Mouse (Mus musculus): ENCODE results near the gene Pdlim1. TPM values are rescaled to one million over a fixed set of nuclear protein-coding genes. Genes with fewer than 3 reads are reported as not detected.
"Not testable (repeated sequence)": the region's sequence is repeated elsewhere in the genome, so short reads cannot be mapped to it uniquely, and the experiment has no call there.

Gene Pdlim1
- total RNA-seq, 2 experiments from 2014 or later: 266 to 281 TPM

DNA sequence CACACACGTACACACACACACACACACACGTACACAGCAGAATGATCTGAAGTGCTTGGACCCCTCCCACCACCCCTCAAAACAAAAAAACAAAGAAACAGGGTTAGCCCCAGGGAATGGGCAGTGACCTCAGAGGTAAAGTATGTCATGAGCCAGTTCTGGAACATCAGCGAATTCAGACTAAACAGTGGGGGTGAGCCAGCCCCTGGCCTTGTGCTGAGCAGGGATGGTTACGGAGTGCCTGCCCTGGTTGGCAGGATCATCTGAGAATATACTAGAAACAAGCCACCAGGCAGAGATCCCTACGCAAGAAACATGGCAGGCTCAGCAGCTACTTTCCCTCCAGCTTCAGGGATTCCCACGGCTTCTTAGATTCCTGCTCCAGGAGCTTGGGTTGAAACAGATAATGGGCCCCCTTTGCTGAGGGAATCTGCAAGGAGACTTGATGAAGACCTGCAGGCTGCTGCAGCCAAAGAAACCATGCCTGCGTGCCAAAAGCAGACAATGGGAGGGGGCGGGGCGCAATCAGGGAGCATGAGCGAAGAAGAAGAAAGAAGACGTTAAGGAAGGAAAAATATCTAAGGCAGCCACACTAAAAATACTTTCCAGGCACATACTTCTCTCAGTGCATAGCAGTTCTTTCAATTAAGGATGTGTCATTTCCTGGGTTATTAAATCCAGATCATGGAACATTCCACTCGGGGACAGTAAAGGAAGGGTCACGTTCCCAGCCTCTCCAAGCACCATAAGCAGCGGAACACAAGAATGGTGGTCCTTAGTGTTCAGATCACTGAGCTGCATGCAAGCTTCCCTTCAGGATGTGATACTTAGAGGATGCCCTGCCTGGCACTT lies 30.6 kb downstream of the Pdlim1 start:
- peak; percentile 74 for DNase-seq

- DNase-seq: no peak
These were observed 31.3 kb downstream of the Pdlim1 start for GRCm38 (mm10) chr19:40240360-40240759.

DNA sequence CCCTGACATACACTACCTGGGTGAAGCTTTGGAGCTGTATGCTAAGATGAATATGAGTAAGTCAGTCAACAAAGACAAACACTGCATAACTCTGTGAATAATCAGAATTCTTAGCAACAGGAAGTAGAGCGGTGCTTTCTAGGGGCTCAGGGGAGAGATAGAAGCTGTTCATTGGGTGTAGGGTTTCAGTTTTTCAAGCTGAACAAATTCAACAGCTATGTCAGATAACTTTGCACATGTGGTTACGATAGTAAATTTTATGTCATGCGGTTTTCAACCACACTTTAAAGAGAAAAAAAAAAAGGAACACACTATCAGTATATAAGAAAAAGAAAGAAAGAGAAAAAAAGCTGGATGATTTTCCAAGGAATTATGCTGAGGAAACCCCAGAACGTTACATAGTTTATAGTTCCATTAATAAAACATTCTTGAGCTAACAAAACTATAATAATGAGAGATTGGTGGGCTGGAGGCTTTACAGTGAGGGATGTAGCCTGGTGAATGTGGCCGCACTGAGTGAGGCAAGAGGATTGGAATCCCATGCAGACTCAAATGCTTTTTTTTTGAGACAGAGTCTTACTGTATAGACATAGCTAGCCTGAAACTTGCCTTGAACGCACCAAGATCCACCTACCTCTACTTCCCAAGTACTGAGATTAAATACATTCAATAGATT lies 33.3 kb downstream of the Pdlim1 start:
- no peak for DNase-seq

- no peak for DNase-seq
These were observed 39.1 kb downstream of the Pdlim1 start for GRCm38 (mm10) chr19:40232560-40232959.

DNA sequence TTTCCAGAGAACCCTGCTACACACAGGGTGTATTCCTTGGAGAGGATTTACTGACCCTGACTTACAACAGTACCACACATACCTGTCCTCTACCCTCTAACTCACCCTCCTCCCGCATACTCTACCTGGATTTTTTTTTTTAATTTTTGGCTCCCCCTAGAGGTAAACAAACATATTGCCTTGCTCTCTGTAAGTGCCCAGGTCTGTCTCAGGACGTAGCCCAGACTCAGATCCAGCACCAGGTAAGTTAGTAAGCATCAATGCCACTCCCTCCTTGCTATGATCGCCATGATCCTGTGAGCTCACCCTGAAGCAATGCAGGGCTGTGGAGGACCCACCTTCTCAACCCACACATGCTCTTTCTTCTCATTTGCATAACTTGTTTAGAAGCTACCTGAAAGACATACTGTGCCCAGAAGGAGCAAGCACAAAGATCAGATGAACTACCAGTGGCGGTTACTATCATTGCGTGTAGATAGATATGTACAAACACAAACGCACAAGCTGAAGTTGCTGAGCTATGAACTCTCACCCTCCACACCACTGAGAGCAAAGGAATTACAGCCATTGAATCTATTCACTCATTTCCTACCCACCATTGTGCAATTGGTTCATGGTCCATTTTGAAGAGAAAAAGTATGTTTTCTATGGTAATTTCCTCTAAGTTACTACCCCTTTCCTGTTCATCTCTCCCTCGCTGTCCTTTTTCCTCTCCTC lies 39.7 kb downstream of the Pdlim1 start:
- no peak for DNase-seq

DNA sequence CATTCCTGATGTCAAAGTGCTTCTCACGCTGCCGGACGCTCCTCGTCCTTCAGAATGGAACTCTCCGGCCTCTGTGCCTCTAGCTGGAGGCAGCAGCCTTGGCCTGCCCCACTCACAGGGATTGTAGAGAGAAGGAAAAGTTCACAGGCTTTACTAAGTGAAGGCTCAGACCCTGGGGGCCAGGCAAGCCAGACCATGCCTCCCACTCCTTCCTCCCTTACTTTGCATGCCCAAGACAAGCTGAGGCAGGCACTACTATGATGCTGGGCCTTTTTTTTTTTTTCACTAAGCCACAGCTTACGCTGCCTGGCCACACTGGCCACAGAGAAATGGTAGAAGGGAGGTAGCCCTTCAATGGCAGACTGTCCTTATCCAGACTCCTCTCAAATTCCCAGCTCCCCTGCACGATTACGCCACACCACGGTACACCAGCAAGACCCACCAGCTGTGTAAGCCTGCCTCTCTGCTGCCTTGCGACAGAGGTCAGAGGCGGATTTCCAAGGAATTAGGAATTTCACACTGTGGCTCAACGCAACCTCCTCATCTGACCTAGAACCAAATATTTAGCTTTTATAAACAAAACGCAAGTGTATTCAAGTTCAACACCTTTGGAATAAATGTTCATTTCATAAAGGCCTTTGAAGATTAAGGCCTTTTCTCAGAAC lies 40.4 kb downstream of the Pdlim1 start:
- no peak for DNase-seq

- DNase-seq: no peak
These were observed 45.0 kb downstream of the Pdlim1 start for GRCm38 (mm10) chr19:40226516-40227151.

DNA sequence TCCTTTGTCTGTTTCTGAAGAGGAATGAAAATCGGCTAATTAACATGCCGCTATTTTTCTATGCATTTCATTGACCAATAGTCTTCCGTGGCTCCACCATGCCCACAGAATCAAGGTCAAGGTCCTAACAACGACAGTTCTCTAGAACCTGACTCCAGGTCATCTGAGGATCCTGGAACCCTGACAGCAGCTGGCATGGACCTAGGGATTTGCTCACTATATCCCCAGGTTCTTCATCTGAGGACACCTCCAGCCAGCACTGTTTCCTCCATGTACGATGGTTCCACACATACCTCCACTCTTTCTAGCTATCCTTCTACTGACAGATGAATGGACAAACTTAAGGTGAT lies 45.9 kb downstream of the Pdlim1 start:
- peak; percentile 28 for DNase-seq

DNA sequence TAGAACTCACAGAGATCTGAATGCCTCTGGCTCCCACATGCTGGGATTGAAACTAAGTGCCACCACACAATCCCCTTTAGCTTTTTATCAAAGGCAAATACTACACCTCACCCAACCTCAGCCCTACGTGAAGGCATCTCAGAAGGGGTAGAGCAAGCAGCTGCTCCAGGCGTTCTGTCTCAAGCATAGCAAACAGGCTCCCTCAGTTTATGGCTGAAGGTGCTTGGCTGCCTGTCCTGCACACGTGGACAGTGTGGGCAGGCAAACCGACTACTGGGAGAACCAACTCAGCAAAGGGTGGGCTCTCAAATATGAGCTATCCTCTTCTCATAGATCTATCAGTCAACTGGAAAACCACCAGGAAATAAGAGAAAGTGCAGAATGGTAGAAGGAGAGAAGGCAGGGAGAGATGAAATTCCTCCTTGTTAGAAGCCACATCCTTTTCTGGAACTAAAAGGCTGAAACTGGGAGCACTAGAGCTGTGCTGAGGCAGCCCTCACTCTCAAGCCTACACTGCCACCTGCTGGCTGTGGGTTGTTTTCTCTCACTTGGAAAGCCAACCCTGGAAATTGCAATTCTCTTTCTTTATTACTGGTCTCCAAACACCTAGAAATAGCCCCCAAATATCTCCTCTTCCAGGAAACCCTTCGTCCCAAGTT lies 46.4 kb downstream of the Pdlim1 start:
- DNase-seq: peak; percentile 86

DNA sequence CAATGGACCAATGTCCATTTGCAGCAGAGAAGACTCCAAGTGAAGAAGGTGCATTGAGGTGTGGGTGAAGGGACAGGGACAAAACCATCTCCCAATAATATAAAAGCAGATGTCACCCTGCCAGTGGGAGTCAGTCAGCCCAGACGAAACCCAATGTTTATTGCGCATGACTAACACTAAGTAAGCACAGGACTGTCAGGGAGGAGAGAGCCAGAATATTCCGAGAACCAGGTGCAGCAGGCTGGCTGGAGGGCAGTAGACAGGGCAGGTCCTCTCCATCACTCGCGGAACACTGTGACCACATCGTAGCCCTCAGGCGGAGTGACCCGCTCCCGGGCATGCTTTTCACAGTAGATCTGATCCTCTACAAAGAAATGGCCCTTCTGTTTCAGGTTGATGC lies 49.3 kb downstream of the Pdlim1 start:
- not testable (repeated sequence) for DNase-seq

GRCm38 (mm10) chr19:40220878-40221277 lies 50.8 kb downstream of the Pdlim1 start:
- DNase-seq: no peak

- DNase-seq: not testable (repeated sequence)
These were observed 68.7 kb downstream of the Pdlim1 start for GRCm38 (mm10) chr19:40202947-40203346.

DNA sequence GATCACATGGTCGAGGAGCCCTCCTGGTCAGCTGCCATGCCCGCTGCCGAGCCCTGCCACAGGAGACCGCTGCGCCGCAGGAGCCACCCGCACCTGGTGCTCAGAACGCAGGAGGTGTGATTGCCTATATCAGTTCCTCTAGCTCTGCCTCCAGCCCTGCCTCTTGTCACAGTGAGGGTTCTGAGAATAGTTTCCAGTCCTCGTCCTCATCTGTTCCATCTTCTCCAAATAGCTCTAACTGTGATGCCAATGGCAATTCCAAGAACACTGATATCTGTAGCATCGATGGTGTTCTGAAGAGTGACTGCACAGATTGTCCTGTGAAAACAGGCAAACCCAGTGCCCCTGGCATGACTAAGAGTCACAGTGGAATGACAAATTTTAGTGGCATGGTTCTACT lies 81.0 kb downstream of the Pdlim1 start:
- DNase-seq: no peak

DNA sequence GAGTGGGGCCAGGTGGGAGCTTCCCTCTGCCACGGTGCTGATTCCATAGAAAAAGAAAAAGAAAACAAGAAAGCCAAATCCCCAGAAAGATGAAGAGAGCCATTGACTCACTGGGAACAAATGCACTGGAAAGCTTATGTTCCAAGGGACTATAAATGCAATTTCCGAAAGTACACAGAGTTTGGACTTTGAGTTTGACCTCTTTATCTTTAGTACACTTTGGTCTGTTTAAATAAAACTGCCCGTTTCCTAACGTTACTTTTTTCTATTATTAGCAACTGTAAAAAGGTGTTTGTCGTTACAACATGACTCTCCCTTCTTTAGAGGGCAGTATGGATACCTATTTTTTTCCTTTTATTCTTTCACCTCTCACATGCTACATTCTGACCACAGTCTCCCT lies 84.5 kb downstream of the Pdlim1 start, which contains the start of gene Cyp2c70:
Cyp2c70 (minus strand) TSS at position 174 of the 400 bp plus-strand sequence.
- no peak for DNase-seq

DNA sequence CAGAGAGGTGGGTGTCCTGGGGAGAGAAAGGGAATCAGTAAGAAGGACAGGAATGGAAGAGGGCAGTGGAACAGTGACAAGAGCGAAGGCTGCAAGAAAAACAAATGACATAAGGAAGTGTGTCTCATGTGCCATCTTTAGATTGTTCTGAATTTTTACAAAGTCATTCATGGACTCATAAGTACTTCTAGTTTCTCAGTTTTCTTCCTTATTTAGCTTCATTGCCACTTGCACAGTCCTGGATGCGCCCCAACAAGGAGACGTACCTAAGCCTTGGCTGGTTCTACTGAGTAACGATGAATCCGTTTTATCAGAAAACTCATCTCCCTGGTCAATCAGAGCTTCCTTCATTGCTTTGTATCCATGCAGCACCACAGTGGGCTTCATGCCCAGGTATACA lies 88.0 kb downstream of the Pdlim1 start:
- DNase-seq: no peak

GRCm38 (mm10) chr19:40178311-40178710 lies 93.3 kb downstream of the Pdlim1 start:
- no peak for DNase-seq

Other genes starting within 250 kb of the Pdlim1 start
- not detected for gene Cyp2c54, start 198.0 kb downstream of the Pdlim1 start, total RNA-seq (2021)
- not detected for gene Cyp2c50, start 182.2 kb downstream of the Pdlim1 start, total RNA-seq (2021)
- gene Cyp2c70, start 84.5 kb downstream of the Pdlim1 start, total RNA-seq (2021): under 1 TPM; 0.74 TPM
- gene Sorbs1, start 241.9 kb upstream of the Pdlim1 start, total RNA-seq (2021): 100 to 1,000 TPM; 234 to 256 TPM

Data from heart, postnatal 4 days (tissue).